Mouse (Mus musculus) heart, embryonic 13.5 days (tissue): ENCODE data around the gene Ctsl. TPM values are rescaled to one million over a fixed set of nuclear protein-coding genes. Genes with fewer than 3 reads are reported as not detected.

Source experiments
- ATAC-seq: fragments of 200-750 bp; cut with Nextera tagmentation; 2 replicates; pipeline ENCODE4 v1.8.0; 2017; ENCODE audit warnings: moderate TSS enrichment; ENCODE audit not compliant: insufficient number of reproducible peaks, low FRiP score, low TSS enrichment; ENCODE audit errors: extremely low read depth
- H3K27ac ChIP-seq: fragments of 300-500 bp; sonication (generic); replicated peaks from 2 replicates; pipeline ENCODE4 v1.5.1; 2015; ENCODE audit warnings: moderate library complexity, mild to moderate bottlenecking, inconsistent platforms
- H3K27me3 ChIP-seq: fragments of 300-500 bp; sonication (generic); replicated peaks from 2 replicates; pipeline ENCODE4 v1.6.1; 2015; ENCODE audit warnings: mild to moderate bottlenecking, inconsistent platforms
- H3K36me3 ChIP-seq: fragments of 300-500 bp; sonication (generic); 2 replicates; pipeline ENCODE4 v1.6.1; 2015; ENCODE audit warnings: mild to moderate bottlenecking, inconsistent platforms
- H3K4me1 ChIP-seq: fragments of 300-500 bp; sonication (generic); 2 replicates; pipeline ENCODE4 v1.6.1; 2015; ENCODE audit warnings: inconsistent platforms
- H3K4me2 ChIP-seq: fragments of 300-500 bp; sonication (generic); 2 replicates; pipeline ENCODE4 v1.6.1; 2015; ENCODE audit warnings: inconsistent platforms, mild to moderate bottlenecking, moderate library complexity
- H3K4me3 ChIP-seq: fragments of 300-500 bp; sonication (generic); 2 replicates; pipeline ENCODE4 v1.5.1; 2015; ENCODE audit warnings: moderate library complexity, mild to moderate bottlenecking, inconsistent platforms
- H3K9ac ChIP-seq: fragments of 300-500 bp; sonication (generic); 2 replicates; pipeline ENCODE4 v1.6.1; 2015; ENCODE audit warnings: inconsistent platforms, mild to moderate bottlenecking, moderate library complexity
- H3K9me3 ChIP-seq: fragments of 300-500 bp; sonication (generic); 2 replicates; pipeline ENCODE4 v1.6.1; 2016; ENCODE audit warnings: inconsistent platforms
- WGBS: fragments of 180-500 bp; shearing (Covaris S2); methylation state at CpG from one replicate; pipeline ENCODE4 v1.1.7; 2015; ENCODE audit warnings: mixed read lengths; 5-methylcytosine and 5-hydroxymethylcytosine counted together
- polyA plus RNA-seq: library from polyadenylated mRNA; unstranded; fragments of >200 nt; fragmentation: Nextera tagmentation; extraction: Ambion mirVana; gene quantifications from 2 replicates; pipeline ENCODE4 v1.2.1, GENCODE M21; 2015

The Ctsl gene
- polyA plus RNA-seq, 1 experiment from 2014 or later = 257 TPM

DNA sequence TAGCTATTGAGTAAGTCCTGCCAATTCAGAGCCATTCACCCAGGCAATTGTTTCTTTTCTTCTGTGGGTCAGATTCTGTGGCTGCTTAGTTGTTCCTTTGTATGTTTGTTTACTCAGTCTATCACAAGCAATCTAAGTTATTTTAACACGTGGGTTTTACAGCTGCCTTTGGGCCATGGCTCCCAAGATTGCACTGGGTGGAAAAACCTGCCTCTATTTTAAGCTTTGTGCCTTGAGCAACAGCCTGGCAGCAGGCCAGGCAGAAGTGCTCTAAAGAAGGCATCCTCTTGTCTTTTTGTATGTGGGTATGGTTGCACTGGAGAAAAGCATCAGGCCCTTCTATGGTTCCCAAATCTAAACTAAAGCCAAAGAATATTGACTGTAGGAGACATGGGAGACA, 3.0 kb upstream of the Ctsl start:
- WGBS = 0% methylated on average over 1 of the region's 1 CpGs
- Histone ChIP-seq H3K27ac (peak overlapping the region; percentile 50), H3K9me3 (no peaks in the 10 kb centered on the region), H3K27me3 (no peaks in the 10 kb centered on the region), H3K4me2 (no peak overlapping the region), H3K4me1 (peaks cover 28% of the 10 kb centered on the region), H3K9ac (no peak overlapping the region), H3K36me3 (0 out of 2 replicates have a peak, but pooled peaks cover 2% of the 10 kb centered on the region), H3K4me3 (no peak overlapping the region)
- ATAC-seq = no peak

DNA sequence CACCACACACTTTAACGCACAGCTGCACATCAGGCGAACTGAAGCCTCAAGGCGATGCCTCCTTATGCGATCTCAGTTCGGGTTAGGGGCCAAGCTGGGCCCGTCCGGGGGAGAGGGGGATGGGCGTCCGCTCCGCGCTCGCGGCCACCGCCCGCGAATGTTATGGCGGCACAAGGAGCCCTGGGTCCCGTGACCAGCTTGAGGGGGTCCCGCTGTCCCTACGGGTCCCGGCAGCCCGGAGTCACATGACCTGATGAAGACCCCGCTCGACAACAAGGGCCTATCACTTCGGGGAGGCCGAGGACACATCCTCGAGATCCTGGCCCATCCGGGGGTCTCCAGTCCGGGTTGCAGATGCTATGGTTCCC, 901 bp downstream of the Ctsl start:
- under 1% methylated on average over 29 of the region's 29 CpGs for WGBS
- Histone ChIP-seq H3K27ac (peak overlapping the region; percentile 83), H3K9ac (peak overlapping the region; percentile 93), H3K36me3 (peaks cover 41% of the 10 kb centered on the region), H3K4me3 (peak overlapping the region; percentile 94), H3K27me3 (no peaks in the 10 kb centered on the region), H3K4me1 (peaks cover 32% of the 10 kb centered on the region), H3K4me2 (peak overlapping the region; percentile 77), H3K9me3 (no peaks in the 10 kb centered on the region)
- peak; percentile 48; the same call in 1 of the 2 replicates for ATAC-seq

DNA sequence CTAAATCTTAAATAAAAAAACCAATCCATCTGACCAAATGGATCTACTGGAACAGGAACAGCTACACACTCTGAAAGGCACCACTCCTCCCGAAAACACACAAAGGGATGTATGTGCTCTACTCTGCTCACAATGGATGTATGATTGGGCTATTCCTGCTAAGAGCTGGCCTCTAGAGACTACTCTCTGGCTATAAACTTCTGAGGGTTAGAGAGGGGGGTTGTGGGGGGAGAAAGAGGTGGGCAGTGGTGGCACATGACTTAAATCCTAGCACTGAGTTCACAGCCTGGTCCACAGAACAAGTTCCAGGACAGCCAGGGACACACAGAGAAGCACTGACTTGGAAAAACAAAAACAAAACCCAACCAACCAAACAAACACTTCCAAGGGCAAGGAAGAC, 2.1 kb downstream of the Ctsl start:
- Histone ChIP-seq H3K27ac (no peak overlapping the region), H3K27me3 (no peaks in the 10 kb centered on the region), H3K4me2 (peak overlapping the region; percentile 77), H3K9me3 (no peaks in the 10 kb centered on the region), H3K4me3 (peak overlapping the region; percentile 94), H3K4me1 (peaks cover 27% of the 10 kb centered on the region), H3K9ac (peak overlapping the region; percentile 93), H3K36me3 (peaks cover 53% of the 10 kb centered on the region)
- ATAC-seq = no peak
- 88% methylated on average over 1 of the region's 1 CpGs for WGBS

DNA sequence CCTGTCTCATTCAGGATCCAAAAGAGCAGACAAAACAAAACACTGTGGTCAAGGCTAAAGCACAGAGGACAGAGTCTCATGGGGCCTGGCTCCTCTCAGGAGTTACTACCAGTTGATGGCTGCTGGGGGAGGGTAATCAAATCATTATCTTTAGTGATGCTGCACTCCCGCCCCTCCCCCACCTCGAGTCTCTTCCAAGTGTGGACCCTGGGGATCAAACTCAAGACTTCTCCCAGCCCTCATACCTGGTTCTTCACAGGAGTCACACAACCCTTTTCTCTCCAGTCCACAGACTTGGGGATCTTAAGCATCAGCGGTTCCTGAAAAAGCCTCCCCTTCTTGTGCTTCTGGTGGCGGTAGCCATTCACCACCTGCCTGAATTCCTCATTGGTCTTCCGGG, 3.1 kb downstream of the Ctsl start:
- H3K27ac ChIP-seq = no peak overlapping the region
- 0 out of 2 replicates have a peak overlapping the region, but pooled peaks have one; percentile 94 for H3K4me3 ChIP-seq
- H3K4me1 ChIP-seq = peaks cover 23% of the 10 kb centered on the region
- WGBS = 84% methylated on average over 5 of the region's 5 CpGs
- H3K27me3 ChIP-seq = no peaks in the 10 kb centered on the region
- H3K36me3 ChIP-seq = peaks cover 63% of the 10 kb centered on the region
- H3K4me2 ChIP-seq = no peak overlapping the region; the same call in 1 of the 2 replicates
- no peak overlapping the region for H3K9ac ChIP-seq
- H3K9me3 ChIP-seq = no peaks in the 10 kb centered on the region
- ATAC-seq = no peak

DNA sequence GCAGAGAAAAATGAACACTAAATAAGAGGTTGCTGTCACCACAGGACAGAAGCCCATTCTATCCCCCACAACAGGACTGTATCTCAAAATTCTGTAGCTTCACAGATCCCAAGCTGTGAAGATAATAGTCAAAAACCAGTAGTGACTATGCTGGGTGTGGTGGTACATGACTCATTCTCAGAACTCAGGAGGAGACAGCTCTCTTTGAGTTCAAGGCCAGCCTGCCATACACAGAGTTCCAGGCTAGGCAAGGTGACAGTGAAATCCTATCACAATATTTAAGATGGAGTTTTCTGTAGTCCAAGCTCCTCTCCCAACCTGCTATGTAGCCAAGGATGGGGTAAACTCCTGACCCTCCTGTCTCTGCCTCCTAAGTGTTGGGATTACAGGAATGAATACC, 5.4 kb downstream of the Ctsl start:
- no peak for ATAC-seq
- Histone ChIP-seq H3K27me3 (no peaks in the 10 kb centered on the region), H3K4me3 (no peak overlapping the region), H3K9me3 (no peaks in the 10 kb centered on the region), H3K4me1 (peaks cover 21% of the 10 kb centered on the region), H3K4me2 (no peak overlapping the region), H3K9ac (no peak overlapping the region), H3K27ac (no peak overlapping the region), H3K36me3 (peaks cover 74% of the 10 kb centered on the region)

DNA sequence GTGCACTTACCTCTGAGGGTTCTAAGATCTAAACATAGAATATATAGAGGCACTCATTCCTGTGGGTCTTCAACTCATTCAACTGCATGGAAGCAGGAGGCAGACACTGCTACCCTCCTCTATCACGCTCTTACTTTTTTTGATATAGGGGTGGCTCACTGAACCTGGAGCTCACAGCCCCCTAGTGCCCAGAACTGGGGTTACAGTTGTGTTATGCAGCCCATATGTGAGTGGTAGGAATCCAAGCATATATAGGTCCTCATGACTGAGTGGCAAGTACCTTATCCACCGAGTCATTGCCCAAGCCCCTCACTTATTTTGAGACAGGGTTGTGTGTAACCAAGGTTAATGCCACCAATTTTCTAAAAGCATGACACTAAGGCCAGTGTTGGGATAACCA, 6.4 kb downstream of the Ctsl start:
- Histone ChIP-seq H3K36me3 (peaks cover 74% of the 10 kb centered on the region), H3K4me2 (no peak overlapping the region), H3K27ac (no peak overlapping the region), H3K9me3 (no peaks in the 10 kb centered on the region), H3K4me3 (no peak overlapping the region), H3K9ac (no peak overlapping the region), H3K27me3 (no peaks in the 10 kb centered on the region), H3K4me1 (peaks cover 18% of the 10 kb centered on the region)
- no peak for ATAC-seq
- WGBS = 70% methylated on average over 2 of the region's 2 CpGs

DNA sequence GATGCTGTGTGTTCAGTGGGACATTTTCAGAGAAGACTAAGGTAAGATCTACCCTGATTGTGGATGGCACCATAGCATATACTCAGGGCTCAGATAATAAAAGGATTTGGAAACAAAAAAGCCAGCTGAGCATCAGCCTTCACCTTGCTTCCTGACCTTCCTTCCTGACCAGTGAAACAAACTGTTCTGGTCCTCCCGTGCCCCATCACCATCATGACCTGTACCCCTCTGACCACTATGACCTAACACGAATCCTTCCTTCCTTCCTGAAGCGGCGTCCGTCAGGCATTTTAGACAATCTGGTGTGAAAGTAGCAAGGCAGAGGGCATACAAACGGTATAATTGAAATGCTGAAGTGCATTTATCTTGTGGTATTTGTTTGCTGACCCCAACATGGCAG, 8.6 kb downstream of the Ctsl start:
- H3K9me3 ChIP-seq = no peaks in the 10 kb centered on the region
- WGBS = 74% methylated on average over 6 of the region's 6 CpGs
- ATAC-seq = no peak

DNA sequence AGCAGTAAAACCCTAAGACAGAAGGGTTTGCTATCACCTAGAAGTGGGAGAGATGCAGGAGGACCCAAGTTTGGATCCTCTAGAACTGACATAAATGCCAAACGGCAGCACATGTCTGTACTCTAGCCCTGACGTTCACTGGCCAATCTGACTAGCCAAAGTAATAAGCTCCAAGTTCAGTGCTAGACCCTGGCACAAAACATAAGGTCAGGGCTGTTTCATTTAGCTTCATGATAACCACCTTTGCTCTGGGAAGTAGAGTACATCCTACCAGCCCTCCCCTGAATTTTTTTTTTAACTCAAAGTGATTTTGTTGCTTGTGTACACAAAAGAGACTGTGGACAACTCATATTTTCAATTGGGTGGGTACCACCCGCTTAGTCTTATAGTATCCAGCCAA, 9.7 kb downstream of the Ctsl start:
- Histone ChIP-seq H3K27ac (no peak overlapping the region), H3K9ac (no peak overlapping the region), H3K4me3 (no peak overlapping the region), H3K4me1 (0 out of 2 replicates have a peak, but pooled peaks cover under 1% of the 10 kb centered on the region), H3K27me3 (no peaks in the 10 kb centered on the region), H3K4me2 (no peak overlapping the region), H3K36me3 (peaks cover 45% of the 10 kb centered on the region), H3K9me3 (no peaks in the 10 kb centered on the region)
- WGBS = 74% methylated on average over 3 of the region's 3 CpGs
- no peak for ATAC-seq

More for the DNA sequence above, 8.6 kb downstream of the Ctsl start:
- Histone ChIP-seq H3K36me3 (peaks cover 57% of the 10 kb centered on the region), H3K4me1 (0 out of 2 replicates have a peak, but pooled peaks cover 5% of the 10 kb centered on the region), H3K4me3 (no peak overlapping the region), H3K27me3 (no peaks in the 10 kb centered on the region), H3K4me2 (no peak overlapping the region), H3K27ac (no peak overlapping the region), H3K9ac (no peak overlapping the region)

DNA sequence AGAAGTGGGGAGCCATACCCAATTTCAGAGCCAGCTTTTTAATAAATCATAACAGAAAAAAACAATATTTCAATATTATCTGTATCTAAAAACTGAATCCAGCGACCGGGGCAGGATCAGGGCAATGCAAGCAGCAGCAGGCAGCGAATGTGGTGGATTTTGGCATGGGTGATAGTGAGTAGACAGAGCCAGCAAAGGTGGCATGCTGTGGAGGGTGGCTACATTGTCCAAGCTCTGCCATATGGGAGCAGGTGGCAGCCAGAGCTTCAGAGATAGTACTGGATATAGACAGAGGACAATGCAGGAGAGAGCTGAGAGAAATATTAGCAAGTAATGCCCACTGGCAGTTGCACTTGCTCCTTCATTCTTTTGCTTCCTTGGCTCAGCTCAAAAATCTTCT, 11.0 kb downstream of the Ctsl start:
- Histone ChIP-seq H3K27me3 (no peaks in the 10 kb centered on the region), H3K4me2 (no peak overlapping the region), H3K4me1 (no peaks in the 10 kb centered on the region), H3K36me3 (peaks cover 32% of the 10 kb centered on the region), H3K27ac (no peak overlapping the region), H3K4me3 (no peak overlapping the region), H3K9me3 (no peaks in the 10 kb centered on the region), H3K9ac (no peak overlapping the region)
- WGBS = 86% methylated on average over 3 of the region's 3 CpGs
- ATAC-seq = no peak

DNA sequence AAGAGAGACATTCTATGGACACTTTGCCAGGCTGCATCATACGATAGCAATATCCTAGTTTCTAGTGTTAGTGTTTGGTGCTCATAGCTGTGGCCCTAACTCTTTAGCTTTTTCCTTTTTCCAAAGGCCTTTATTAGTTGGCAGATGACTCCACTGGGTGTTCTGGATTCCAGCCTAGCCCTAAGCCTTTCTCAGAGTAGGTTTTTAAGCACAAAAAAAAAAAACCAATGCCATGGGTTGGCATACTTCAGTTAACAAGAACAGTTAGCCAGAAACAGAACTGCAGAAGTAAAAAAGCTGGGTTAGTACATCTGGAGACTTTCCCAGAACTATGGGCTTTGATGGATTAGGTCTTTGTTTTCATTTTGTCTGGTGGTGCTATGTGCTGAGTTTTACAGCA, 12.2 kb downstream of the Ctsl start:
- Histone ChIP-seq H3K4me1 (no peaks in the 10 kb centered on the region), H3K27ac (no peak overlapping the region), H3K27me3 (no peaks in the 10 kb centered on the region), H3K4me3 (no peak overlapping the region), H3K9ac (no peak overlapping the region), H3K4me2 (no peak overlapping the region), H3K9me3 (no peaks in the 10 kb centered on the region), H3K36me3 (peaks cover 20% of the 10 kb centered on the region)
- 80% methylated on average over 1 of the region's 1 CpGs for WGBS
- no peak for ATAC-seq

DNA sequence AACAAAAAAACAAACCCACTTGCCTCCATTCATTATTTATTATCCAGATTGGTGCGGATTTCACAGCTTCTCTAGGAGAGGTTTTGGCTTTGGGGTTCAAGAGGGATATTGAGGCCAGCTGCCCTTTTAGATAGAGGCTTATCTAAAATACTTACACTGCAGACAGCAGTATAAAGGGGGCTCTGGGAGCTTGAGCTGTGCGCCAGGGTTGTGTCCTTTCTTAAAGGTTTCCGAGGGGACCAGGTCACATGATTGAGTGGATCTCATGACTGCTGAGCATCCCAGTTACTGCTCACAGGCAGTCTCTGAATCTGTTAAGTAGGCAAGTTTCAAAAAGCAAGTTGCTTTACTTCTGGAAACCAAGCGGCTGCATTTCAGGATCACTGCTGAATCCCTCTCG, 13.3 kb downstream of the Ctsl start:
- WGBS = 59% methylated on average over 5 of the region's 5 CpGs
- H3K4me2 ChIP-seq = no peak overlapping the region
- no peak for ATAC-seq

DNA sequence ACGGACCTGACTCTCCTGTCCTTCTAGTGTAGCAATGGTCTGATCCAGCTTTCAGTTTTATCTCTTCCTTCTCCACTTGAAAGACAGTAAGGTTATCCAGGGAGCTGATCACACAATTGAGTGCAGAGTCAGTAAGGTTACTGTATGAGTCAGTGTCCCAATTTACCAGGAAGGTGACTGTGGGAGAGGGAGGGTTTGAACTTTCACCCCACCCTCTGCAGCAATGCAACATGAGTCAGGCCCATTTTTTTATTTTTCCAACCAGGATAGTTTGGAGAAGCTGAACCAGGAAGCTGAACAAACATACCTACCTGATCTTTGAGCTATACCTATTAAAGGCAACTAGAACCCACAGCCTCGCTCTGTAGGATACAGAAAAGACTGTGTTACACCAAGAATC, 21.2 kb downstream of the Ctsl start:
- Histone ChIP-seq H3K4me1 (no peaks in the 10 kb centered on the region), H3K9me3 (no peaks in the 10 kb centered on the region), H3K4me2 (no peak overlapping the region), H3K4me3 (no peak overlapping the region), H3K27me3 (no peaks in the 10 kb centered on the region), H3K9ac (no peak overlapping the region), H3K27ac (no peak overlapping the region), H3K36me3 (no peaks in the 10 kb centered on the region)
- no peak for ATAC-seq
- 70% methylated on average over 2 of the region's 2 CpGs for WGBS

More for the DNA sequence above, 13.3 kb downstream of the Ctsl start:
- no peak overlapping the region for H3K9ac ChIP-seq
- H3K4me1 ChIP-seq = no peaks in the 10 kb centered on the region
- no peak overlapping the region for H3K4me3 ChIP-seq
- H3K27me3 ChIP-seq = no peaks in the 10 kb centered on the region
- no peak overlapping the region for H3K27ac ChIP-seq
- peaks cover 9% of the 10 kb centered on the region for H3K36me3 ChIP-seq
- no peaks in the 10 kb centered on the region for H3K9me3 ChIP-seq
